Mouse (Mus musculus): Measurements from ENCODE around the gene Snrnp48. TPM values are rescaled to one million over a fixed set of nuclear protein-coding genes. Genes with fewer than 3 reads are reported as not detected.

Gene Snrnp48
- polyA plus RNA-seq, 1 experiment from 2014 or later, result 24.6 TPM

GRCm38 (mm10) chr13:38211122-38211521 lies 6.4 kb downstream of the Snrnp48 start:
- Histone ChIP-seq H3K36me3 (peaks cover 40% of the 10 kb centered on the region), H3K4me3 (no peak overlapping the region), H3K27me3 (no peaks in the 10 kb centered on the region), H3K27ac (no peak overlapping the region), H3K9me3 (replicated peaks) (no peaks in the 10 kb centered on the region), H3K4me2 (no peak overlapping the region), H3K9ac (no peak overlapping the region), H3K4me1 (replicated peaks) (peaks cover 6% of the 10 kb centered on the region; the same call in 1 of the 2 replicates)
- ATAC-seq (replicated peaks; ENCODE audit: insufficient number of reproducible peaks, insufficient read depth, low FRiP score, low read depth), result no peak
- 93% methylated on average over 5 of the region's 5 CpGs for WGBS

GRCm38 (mm10) chr13:38218686-38219085 lies 13.9 kb downstream of the Snrnp48 start:
- Histone ChIP-seq H3K4me2 (no peak overlapping the region), H3K4me1 (replicated peaks) (no peaks in the 10 kb centered on the region), H3K36me3 (peaks cover 80% of the 10 kb centered on the region), H3K27me3 (no peaks in the 10 kb centered on the region), H3K9ac (no peak overlapping the region), H3K27ac (no peak overlapping the region), H3K4me3 (no peak overlapping the region), H3K9me3 (replicated peaks) (no peaks in the 10 kb centered on the region)
- WGBS, result 93% methylated on average over 3 of the region's 3 CpGs
- no peak for ATAC-seq (replicated peaks; ENCODE audit: insufficient number of reproducible peaks, insufficient read depth, low FRiP score, low read depth)

- ATAC-seq (replicated peaks; ENCODE audit: insufficient number of reproducible peaks, insufficient read depth, low FRiP score, low read depth), result no peak
- 89% methylated on average over 6 of the region's 6 CpGs for WGBS
- no peak overlapping the region for H3K4me2 ChIP-seq
- H3K9ac ChIP-seq, result no peak overlapping the region
- no peak overlapping the region for H3K4me3 ChIP-seq
- no peaks in the 10 kb centered on the region for H3K9me3 ChIP-seq (replicated peaks)
- H3K27me3 ChIP-seq, result no peaks in the 10 kb centered on the region
- no peaks in the 10 kb centered on the region for H3K4me1 ChIP-seq (replicated peaks)
- peaks cover 86% of the 10 kb centered on the region for H3K36me3 ChIP-seq
- H3K27ac ChIP-seq, result no peak overlapping the region
Observed at GRCm38 (mm10) chr13:38220331-38220730, 15.6 kb downstream of the Snrnp48 start.

- Histone ChIP-seq H3K9ac (no peak overlapping the region), H3K27ac (no peak overlapping the region), H3K4me2 (no peak overlapping the region), H3K27me3 (no peaks in the 10 kb centered on the region), H3K36me3 (peaks cover 29% of the 10 kb centered on the region), H3K9me3 (replicated peaks) (no peaks in the 10 kb centered on the region), H3K4me3 (no peak overlapping the region), H3K4me1 (replicated peaks) (no peaks in the 10 kb centered on the region)
- no peak for ATAC-seq (replicated peaks; ENCODE audit: insufficient number of reproducible peaks, insufficient read depth, low FRiP score, low read depth)
- WGBS, result 52% methylated on average over 9 of the region's 9 CpGs
Observed at GRCm38 (mm10) chr13:38230177-38230821, 25.6 kb downstream of the Snrnp48 start.

GRCm38 (mm10) chr13:38232411-38232810 lies 27.7 kb downstream of the Snrnp48 start:
- no peaks in the 10 kb centered on the region for H3K4me1 ChIP-seq (replicated peaks)
- H3K27ac ChIP-seq, result no peak overlapping the region
- peaks cover 18% of the 10 kb centered on the region for H3K36me3 ChIP-seq
- H3K4me2 ChIP-seq, result no peak overlapping the region
- no peak overlapping the region for H3K9ac ChIP-seq
- ATAC-seq (replicated peaks; ENCODE audit: insufficient number of reproducible peaks, insufficient read depth, low FRiP score, low read depth), result no peak
- no peaks in the 10 kb centered on the region for H3K9me3 ChIP-seq (replicated peaks)
- H3K4me3 ChIP-seq, result no peak overlapping the region
- no peaks in the 10 kb centered on the region for H3K27me3 ChIP-seq
- WGBS, result 81% methylated on average over 4 of the region's 4 CpGs

GRCm38 (mm10) chr13:38232856-38233625 lies 28.3 kb downstream of the Snrnp48 start:
- Histone ChIP-seq H3K4me1 (replicated peaks) (no peaks in the 10 kb centered on the region), H3K27me3 (no peaks in the 10 kb centered on the region), H3K4me3 (no peak overlapping the region), H3K9ac (no peak overlapping the region), H3K27ac (no peak overlapping the region), H3K9me3 (replicated peaks) (no peaks in the 10 kb centered on the region), H3K4me2 (no peak overlapping the region), H3K36me3 (peaks cover 12% of the 10 kb centered on the region)
- no peak for ATAC-seq (replicated peaks; ENCODE audit: insufficient number of reproducible peaks, insufficient read depth, low FRiP score, low read depth)
- WGBS, result 67% methylated on average over 3 of the region's 3 CpGs

GRCm38 (mm10) chr13:38234651-38235050 lies 29.9 kb downstream of the Snrnp48 start:
- H3K9ac ChIP-seq, result no peak overlapping the region
- 72% methylated on average over 5 of the region's 5 CpGs for WGBS
- no peak for ATAC-seq (replicated peaks; ENCODE audit: insufficient number of reproducible peaks, insufficient read depth, low FRiP score, low read depth)

GRCm38 (mm10) chr13:38235370-38235769 lies 30.6 kb downstream of the Snrnp48 start:
- no peak overlapping the region for H3K4me3 ChIP-seq
- no peak for ATAC-seq (replicated peaks; ENCODE audit: insufficient number of reproducible peaks, insufficient read depth, low FRiP score, low read depth)
- H3K9me3 ChIP-seq (replicated peaks), result no peaks in the 10 kb centered on the region
- H3K4me2 ChIP-seq, result no peak overlapping the region
- WGBS, result 69% methylated on average over 3 of the region's 3 CpGs
- no peak overlapping the region for H3K27ac ChIP-seq
- H3K27me3 ChIP-seq, result no peaks in the 10 kb centered on the region
- no peaks in the 10 kb centered on the region for H3K36me3 ChIP-seq
- H3K9ac ChIP-seq, result no peak overlapping the region
- no peaks in the 10 kb centered on the region for H3K4me1 ChIP-seq (replicated peaks)

More at GRCm38 (mm10) chr13:38234651-38235050, 29.9 kb downstream of the Snrnp48 start:
- Histone ChIP-seq H3K4me1 (replicated peaks) (no peaks in the 10 kb centered on the region), H3K27me3 (no peaks in the 10 kb centered on the region), H3K9me3 (replicated peaks) (no peaks in the 10 kb centered on the region), H3K27ac (no peak overlapping the region), H3K4me3 (no peak overlapping the region), H3K36me3 (no peaks in the 10 kb centered on the region), H3K4me2 (no peak overlapping the region)

GRCm38 (mm10) chr13:38248151-38248550 lies 43.4 kb downstream of the Snrnp48 start:
- no peak for ATAC-seq (replicated peaks; ENCODE audit: insufficient number of reproducible peaks, insufficient read depth, low FRiP score, low read depth)
- Histone ChIP-seq H3K9me3 (replicated peaks) (no peaks in the 10 kb centered on the region), H3K4me1 (replicated peaks) (0 out of 2 replicates have a peak, but pooled peaks cover 12% of the 10 kb centered on the region), H3K4me3 (no peak overlapping the region), H3K27ac (no peak overlapping the region), H3K4me2 (no peak overlapping the region), H3K9ac (no peak overlapping the region), H3K27me3 (no peaks in the 10 kb centered on the region), H3K36me3 (no peaks in the 10 kb centered on the region)
- 74% methylated on average over 5 of the region's 5 CpGs for WGBS

GRCm38 (mm10) chr13:38251226-38251625 lies 46.5 kb downstream of the Snrnp48 start:
- Histone ChIP-seq H3K27me3 (no peaks in the 10 kb centered on the region), H3K9me3 (replicated peaks) (no peaks in the 10 kb centered on the region), H3K27ac (no peak overlapping the region), H3K9ac (no peak overlapping the region), H3K4me3 (no peak overlapping the region), H3K4me2 (peak overlapping the region; percentile 36; the same call in 1 of the 2 replicates), H3K36me3 (no peaks in the 10 kb centered on the region), H3K4me1 (replicated peaks) (peaks cover 24% of the 10 kb centered on the region)
- ATAC-seq (replicated peaks; ENCODE audit: insufficient number of reproducible peaks, insufficient read depth, low FRiP score, low read depth), result no peak
- 28% methylated on average over 3 of the region's 3 CpGs for WGBS

GRCm38 (mm10) chr13:38253696-38254095 lies 49.0 kb downstream of the Snrnp48 start:
- Histone ChIP-seq H3K27ac (no peak overlapping the region), H3K4me3 (no peak overlapping the region), H3K27me3 (no peaks in the 10 kb centered on the region), H3K36me3 (no peaks in the 10 kb centered on the region), H3K4me1 (replicated peaks) (peaks cover 24% of the 10 kb centered on the region), H3K9ac (no peak overlapping the region), H3K9me3 (replicated peaks) (no peaks in the 10 kb centered on the region), H3K4me2 (no peak overlapping the region)
- ATAC-seq (replicated peaks; ENCODE audit: insufficient number of reproducible peaks, insufficient read depth, low FRiP score, low read depth), result no peak
- WGBS, result 60% methylated on average over 9 of the region's 9 CpGs
